In genomic region chr11:86587830-86588229, GRCm38 (mm10) we compare ENCODE assay signal across 10 mouse cellular contexts. TPM values are rescaled to one million over a fixed set of nuclear protein-coding genes. Genes with fewer than 3 reads are reported as not detected.
DNase-seq lines count a peak whose midpoint lies in the region; ATAC-seq and TF ChIP-seq lines count a peak whose summit lies in the region.
"Had no signal": no experiment of that assay in that cellular context is flagged by ENCODE, and none has a peak within 500 bp of the region (broad histone marks: within the 10 kb centered on the region; RNA-seq: fewer than 3 reads in every experiment).

No protein-coding gene starts in this region.

- no peak for DNase-seq in heart, postnatal 4 days
- DNase-seq in lung, postnatal 0 days (ENCODE audit: low spot score): peak; percentile 17
- DNase-seq in lung, postnatal 10 days: no peak
- no peak for DNase-seq in stomach, postnatal 0 days (ENCODE audit: low spot score)
- DNase-seq in retina, postnatal 1 day: no peak
- DNase-seq in adrenal gland, adult 18-20 months (ENCODE audit: low spot score in 2 of 2): no peak
- DNase-seq: gastrocnemius, postnatal 25 days; layer of hippocampus, adult 9-11 months had no signal

- H3K9ac ChIP-seq in heart, embryonic 11.5 days (ENCODE audit: low read depth, low read length): peak overlapping the region; percentile 88; the same call in 1 of the 2 replicates
- no peak overlapping the region for H3K9ac ChIP-seq in lung, postnatal 0 days (replicated peaks; ENCODE audit: low read depth)
- H3K9ac ChIP-seq in intestine, embryonic 15.5 days: no peak overlapping the region; the same call in 1 of the 2 replicates
- peak overlapping the region; percentile 43; the same call in 1 of the 2 replicates for H3K9ac ChIP-seq in stomach, postnatal 0 days (ENCODE audit: low read length)

- H3K4me3 ChIP-seq in heart, embryonic 11.5 days (ENCODE audit: low read depth, low read length): no peak overlapping the region
- H3K4me3 ChIP-seq in lung, postnatal 0 days (ENCODE audit: low read depth, low read length): no peak overlapping the region
- H3K4me3 ChIP-seq in intestine, embryonic 15.5 days (replicated peaks): no peak overlapping the region
- H3K4me3 ChIP-seq in stomach, postnatal 0 days (ENCODE audit: low read depth, low read length): no peak overlapping the region

- H3K4me2 ChIP-seq in heart, embryonic 11.5 days: peak overlapping the region; percentile 76
- H3K4me2 ChIP-seq in lung, postnatal 0 days (replicated peaks; ENCODE audit: low read depth, low read length): peak overlapping the region; percentile 60
- peak overlapping the region; percentile 59 for H3K4me2 ChIP-seq in intestine, embryonic 15.5 days (replicated peaks)
- H3K4me2 ChIP-seq in stomach, postnatal 0 days (replicated peaks; ENCODE audit: low read depth): peak overlapping the region; percentile 66

- H3K27me3 ChIP-seq in heart, embryonic 11.5 days (ENCODE audit: control insufficient read depth, insufficient read depth, low read length): no peaks in the 10 kb centered on the region
- no peaks in the 10 kb centered on the region for H3K27me3 ChIP-seq in lung, postnatal 0 days (replicated peaks; ENCODE audit: insufficient read depth, low read length)
- no peaks in the 10 kb centered on the region for H3K27me3 ChIP-seq in intestine, embryonic 15.5 days (replicated peaks)
- H3K27me3 ChIP-seq in stomach, postnatal 0 days (ENCODE audit: control insufficient read depth, insufficient read depth, low read length): no peaks in the 10 kb centered on the region

- H3K36me3 ChIP-seq in heart, embryonic 11.5 days (ENCODE audit: control insufficient read depth, insufficient read depth, low read length): no peaks in the 10 kb centered on the region
- no peaks in the 10 kb centered on the region for H3K36me3 ChIP-seq in lung, postnatal 0 days (ENCODE audit: insufficient read depth, low read length)
- no peaks in the 10 kb centered on the region for H3K36me3 ChIP-seq in intestine, embryonic 15.5 days
- H3K36me3 ChIP-seq in stomach, postnatal 0 days (ENCODE audit: control insufficient read depth, insufficient read depth, low read length): no peaks in the 10 kb centered on the region

- H3K4me1 ChIP-seq in heart, embryonic 11.5 days (ENCODE audit: control insufficient read depth, insufficient read depth, low read length): peaks cover 14% of the 10 kb centered on the region
- H3K4me1 ChIP-seq in lung, postnatal 0 days (ENCODE audit: insufficient read depth, low read depth, low read length): peaks cover 8% of the 10 kb centered on the region; the same call in 1 of the 2 replicates
- H3K4me1 ChIP-seq in intestine, embryonic 15.5 days (replicated peaks): peaks cover 6% of the 10 kb centered on the region; the same call in 1 of the 2 replicates
- H3K4me1 ChIP-seq in stomach, postnatal 0 days (replicated peaks; ENCODE audit: control insufficient read depth, insufficient read depth): no peaks in the 10 kb centered on the region

- no peak for TF ChIP-seq EP300 in lung, postnatal 0 days (IDR thresholded peaks at IDR 0.05)
- TF ChIP-seq EP300 in stomach, postnatal 0 days (optimal IDR thresholded peaks at IDR 0.05): no peak

- no peak for ATAC-seq in heart, embryonic 11.5 days (replicated peaks; ENCODE audit: insufficient number of reproducible peaks, low FRiP score, low TSS enrichment)
- no peak for ATAC-seq in lung, postnatal 0 days
- ATAC-seq in intestine, embryonic 15.5 days: no peak
- no peak for ATAC-seq in stomach, postnatal 0 days (ENCODE audit: low FRiP score, low TSS enrichment)

- peak overlapping the region; percentile 94 for H3K27ac ChIP-seq in heart, embryonic 11.5 days (ENCODE audit: low read depth, low read length)
- peak overlapping the region; percentile 97 for H3K27ac ChIP-seq in lung, postnatal 0 days (ENCODE audit: low read length)
- peak overlapping the region; percentile 95 for H3K27ac ChIP-seq in intestine, embryonic 15.5 days
- peak overlapping the region; percentile 99 for H3K27ac ChIP-seq in stomach, postnatal 0 days (replicated peaks)

- H3K9me3 ChIP-seq in heart, embryonic 11.5 days (replicated peaks; ENCODE audit: control insufficient read depth, low read length): no peaks in the 10 kb centered on the region
- H3K9me3 ChIP-seq in lung, postnatal 0 days (ENCODE audit: low read length): no peaks in the 10 kb centered on the region
- H3K9me3 ChIP-seq in intestine, embryonic 15.5 days: no peaks in the 10 kb centered on the region
- H3K9me3 ChIP-seq in stomach, postnatal 0 days (ENCODE audit: control insufficient read depth, low read length): no peaks in the 10 kb centered on the region

- WGBS in heart, embryonic 11.5 days (ENCODE audit: insufficient replicate concordance): 32% methylated on average over 7 of the region's 7 CpGs
- WGBS in lung, postnatal 0 days: 21% methylated on average over 7 of the region's 7 CpGs
- 18% methylated on average over 7 of the region's 7 CpGs for WGBS in intestine, embryonic 15.5 days
- 23% methylated on average over 7 of the region's 7 CpGs for WGBS in stomach, postnatal 0 days

- no peak for TF ChIP-seq CTCF in lung, postnatal 0 days (IDR thresholded peaks at IDR 0.05)
- TF ChIP-seq CTCF in stomach, postnatal 0 days (IDR thresholded peaks at IDR 0.05; ENCODE audit: low read depth): no peak

RNA-seq across cellular contexts. Expression of gene Tubd1, which starts 43.0 kb away (rescaled TPM):
- 10.6 and 12.2 TPM in 2 replicates for polyA plus RNA-seq in heart, embryonic 11.5 days (2014; fragmentation: Nextera tagmentation; extraction: Ambion mirVana)
- 1 to 10 TPM; 8.4 to 9.7 TPM for total RNA-seq in heart, postnatal 4 days (2021)
- 7.3 and 7.5 TPM in 2 replicates for polyA plus RNA-seq in lung, postnatal 0 days (2015; fragmentation: Nextera tagmentation; extraction: Ambion mirVana)
- 11.6 and 11.8 TPM in 2 replicates for polyA plus RNA-seq in intestine, embryonic 15.5 days (2015; fragmentation: Nextera tagmentation; extraction: Ambion mirVana)
- 7.6 and 7.8 TPM in 2 replicates for polyA plus RNA-seq in stomach, postnatal 0 days (2015; fragmentation: Nextera tagmentation; extraction: Ambion mirVana)
- 1 to 10 TPM; 6.2 to 7.7 TPM for total RNA-seq in adrenal gland, adult 18-20 months (2021)

RNA-seq across cellular contexts. Expression of gene Rps6kb1, which starts 43.2 kb away (rescaled TPM):
- 43.4 and 50.0 TPM in 2 replicates for polyA plus RNA-seq in heart, embryonic 11.5 days (2014; fragmentation: Nextera tagmentation; extraction: Ambion mirVana)
- 10 to 100 TPM; 27.7 to 28.8 TPM for total RNA-seq in heart, postnatal 4 days (2021)
- 35.5 and 35.6 TPM in 2 replicates for polyA plus RNA-seq in lung, postnatal 0 days (2015; fragmentation: Nextera tagmentation; extraction: Ambion mirVana)
- polyA plus RNA-seq in intestine, embryonic 15.5 days (2015; fragmentation: Nextera tagmentation; extraction: Ambion mirVana): 54.6 and 63.6 TPM in 2 replicates
- 40.7 and 42.3 TPM in 2 replicates for polyA plus RNA-seq in stomach, postnatal 0 days (2015; fragmentation: Nextera tagmentation; extraction: Ambion mirVana)
- total RNA-seq in adrenal gland, adult 18-20 months (2021): 10 to 100 TPM; 31.9 to 43.7 TPM

Comparison
In these comparisons a context has a peak if more than half of its experiments do, and no peak if none do; other contexts are left out.
1. H3K9ac ChIP-seq: peak in heart, embryonic 11.5 days (single experiment) and stomach, postnatal 0 days (single experiment); none in lung, postnatal 0 days (single experiment) and intestine, embryonic 15.5 days (single experiment).
2. Peak in every context shown above with its lines, with median percentiles within 50 percentile points of each other: H3K27ac ChIP-seq and H3K4me2 ChIP-seq.